Mouse (Mus musculus) midbrain, postnatal 0 days (tissue): Measurements from ENCODE around the gene Mpdu1. TPM values are rescaled to one million over a fixed set of nuclear protein-coding genes. Genes with fewer than 3 reads are reported as not detected.
"Not testable (repeated sequence)": the region's sequence is repeated elsewhere in the genome, so short reads cannot be mapped to it uniquely, and the experiment has no call there.

Experiments
- ATAC-seq: fragments of 200-750 bp; cut with Nextera tagmentation; 2 replicates; pipeline ENCODE4 v1.8.0; 2017; ENCODE audit warnings: moderate number of reproducible peaks, mild to moderate bottlenecking, moderate TSS enrichment, moderate library complexity; ENCODE audit not compliant: low FRiP score
- DNase-seq: peaks from one replicate; pipeline ENCODE4 v3.0.0-alpha.2; 2015; ENCODE audit warnings: low spot score
- H3K27ac ChIP-seq: fragments of 300-500 bp; sonication (generic); 2 replicates; pipeline ENCODE4 v1.5.1; 2014; ENCODE audit warnings: low read depth, mild to moderate bottlenecking, low read length, mixed read lengths
- H3K27me3 ChIP-seq: fragments of 300-500 bp; sonication (generic); 2 replicates; pipeline ENCODE4 v1.6.1; 2014; ENCODE audit warnings: low read length, control low read depth, mixed read lengths; ENCODE audit not compliant: insufficient read depth
- H3K36me3 ChIP-seq: fragments of 300-500 bp; sonication (generic); 2 replicates; pipeline ENCODE4 v1.6.1; 2014; ENCODE audit warnings: low read length, control low read depth, mixed read lengths; ENCODE audit not compliant: insufficient read depth
- H3K4me1 ChIP-seq: fragments of 300-500 bp; sonication (generic); 2 replicates; pipeline ENCODE4 v1.6.1; 2014; ENCODE audit warnings: mild to moderate bottlenecking, control low read depth, antibody characterized with exemption, low read length, mixed read lengths; ENCODE audit not compliant: insufficient read depth
- H3K4me2 ChIP-seq: fragments of 300-500 bp; sonication (generic); 2 replicates; pipeline ENCODE4 v1.6.1; 2014; ENCODE audit warnings: low read depth, mild to moderate bottlenecking, low read length, mixed read lengths; ENCODE audit not compliant: poor library complexity, severe bottlenecking
- H3K4me3 ChIP-seq: fragments of 300-500 bp; sonication (generic); 2 replicates; pipeline ENCODE4 v1.5.1; 2014; ENCODE audit warnings: low read depth, mild to moderate bottlenecking, low read length, moderate library complexity
- H3K9ac ChIP-seq: fragments of 300-500 bp; sonication (generic); replicated peaks from 2 replicates; pipeline ENCODE4 v1.6.1; 2014; ENCODE audit warnings: mild to moderate bottlenecking, low read length, moderate library complexity, mixed read lengths; ENCODE audit not compliant: poor library complexity, severe bottlenecking
- H3K9me3 ChIP-seq: fragments of 300-500 bp; sonication (generic); 2 replicates; pipeline ENCODE4 v1.6.1; 2016; ENCODE audit warnings: low read length, control low read depth
- CTCF ChIP-seq: IDR thresholded peaks from 2 replicates; pipeline ENCODE4 v1.5.1; 2016; ENCODE audit warnings: antibody characterized with exemption, mild to moderate bottlenecking
- WGBS: fragments of 180-500 bp; shearing (Covaris S2); extraction: QIAGEN DNeasy Blood & Tissue Kit; methylation state at CpG from one replicate; pipeline ENCODE4 v1.1.7; 2014; 5-methylcytosine and 5-hydroxymethylcytosine counted together
- polyA plus RNA-seq: library from polyadenylated mRNA; unstranded; fragments of >200 nt; fragmentation: Nextera tagmentation; extraction: Ambion mirVana; gene quantifications from 2 replicates; pipeline ENCODE4 v1.2.1, GENCODE M21; 2015
- total RNA-seq: library from RNA; depleted of rRNA; stranded (reverse); fragments of >200 nt; gene quantifications from 2 replicates; pipeline ENCODE4 v1.2.3, GENCODE M21; 2014

The Mpdu1 gene
- total and polyA plus RNA-seq, 2 experiments from 2014 or later: 118 to 278 TPM

GRCm38 (mm10) chr11:69707873-69708381, 45.5 kb upstream of the Mpdu1 start:
- no peaks in the 10 kb centered on the region for H3K27me3 ChIP-seq
- DNase-seq: no peak
- H3K9me3 ChIP-seq: no peaks in the 10 kb centered on the region
- no peak for TF ChIP-seq CTCF
- 0 out of 2 replicates have a peak, but pooled peaks cover 2% of the 10 kb centered on the region for H3K4me1 ChIP-seq
- no peak overlapping the region for H3K4me2 ChIP-seq
- H3K9ac ChIP-seq: no peak overlapping the region
- no peak for ATAC-seq
- no peaks in the 10 kb centered on the region for H3K36me3 ChIP-seq
- no peak overlapping the region for H3K27ac ChIP-seq
- no peak overlapping the region for H3K4me3 ChIP-seq
- WGBS: 83% methylated on average over 4 of the region's 4 CpGs

GRCm38 (mm10) chr11:69707480-69707847, 45.0 kb upstream of the Mpdu1 start:
- 95% methylated on average over 4 of the region's 4 CpGs for WGBS
- ATAC-seq (no peak), DNase-seq (no peak)
- Histone ChIP-seq H3K4me3 (no peak overlapping the region), H3K36me3 (no peaks in the 10 kb centered on the region), H3K27me3 (no peaks in the 10 kb centered on the region), H3K4me1 (0 out of 2 replicates have a peak, but pooled peaks cover 2% of the 10 kb centered on the region), H3K9me3 (no peaks in the 10 kb centered on the region), H3K4me2 (no peak overlapping the region), H3K27ac (no peak overlapping the region), H3K9ac (no peak overlapping the region)
- no peak for TF ChIP-seq CTCF

DNA sequence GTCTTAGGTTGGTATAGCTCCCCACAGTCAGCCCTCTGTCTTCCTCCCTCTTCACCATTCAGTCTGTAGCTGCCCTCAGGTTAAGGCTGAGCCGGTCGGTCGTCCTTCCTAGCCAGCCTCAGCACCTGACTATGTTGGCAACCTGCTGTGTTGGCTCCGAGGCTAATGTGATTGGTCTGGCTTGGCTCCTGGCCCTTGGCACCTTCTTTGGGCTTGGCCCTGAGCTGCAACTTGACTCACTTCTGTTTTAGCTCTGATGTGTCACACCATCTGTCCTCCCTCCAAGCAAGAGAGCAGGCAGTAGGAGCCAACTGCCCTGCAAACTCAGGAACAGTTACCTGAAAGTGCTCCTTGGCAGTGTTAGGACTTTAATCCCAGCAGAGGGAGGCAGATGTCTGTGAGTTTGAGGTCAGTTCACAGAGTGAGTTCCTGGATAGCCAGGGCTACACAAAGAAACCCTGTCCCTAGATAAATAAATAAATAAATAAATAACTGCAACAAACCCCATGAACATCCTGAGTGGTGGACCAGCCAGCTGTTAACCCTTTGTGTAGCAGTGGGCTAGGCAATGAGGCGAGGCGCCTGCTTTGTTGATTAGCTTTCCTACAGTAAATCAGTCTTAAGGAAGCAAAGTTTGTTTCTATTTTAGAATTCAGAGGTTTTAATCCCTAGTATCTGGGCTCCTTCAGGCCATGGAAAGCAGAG, 44.5 kb upstream of the Mpdu1 start:
- Histone ChIP-seq H3K27me3 (no peaks in the 10 kb centered on the region), H3K4me1 (0 out of 2 replicates have a peak, but pooled peaks cover 2% of the 10 kb centered on the region), H3K9me3 (no peaks in the 10 kb centered on the region), H3K36me3 (no peaks in the 10 kb centered on the region), H3K4me3 (no peak overlapping the region), H3K9ac (no peak overlapping the region), H3K27ac (no peak overlapping the region), H3K4me2 (no peak overlapping the region)
- 50% methylated on average over 6 of the region's 6 CpGs for WGBS
- no peak for TF ChIP-seq CTCF
- ATAC-seq (no peak), DNase-seq (peak; percentile 77)

GRCm38 (mm10) chr11:69704613-69705010, 42.2 kb upstream of the Mpdu1 start:
- Histone ChIP-seq H3K9ac (no peak overlapping the region), H3K36me3 (no peaks in the 10 kb centered on the region), H3K9me3 (no peaks in the 10 kb centered on the region), H3K4me3 (no peak overlapping the region), H3K27me3 (no peaks in the 10 kb centered on the region), H3K4me1 (no peaks in the 10 kb centered on the region), H3K27ac (no peak overlapping the region), H3K4me2 (no peak overlapping the region)
- ATAC-seq (no peak), DNase-seq (no peak)
- no peak for TF ChIP-seq CTCF
- WGBS: 46% methylated on average over 2 of the region's 2 CpGs

- no peaks in the 10 kb centered on the region for H3K4me1 ChIP-seq
- H3K36me3 ChIP-seq: no peaks in the 10 kb centered on the region
- no peak overlapping the region for H3K27ac ChIP-seq
- H3K4me3 ChIP-seq: no peak overlapping the region
- no peak for TF ChIP-seq CTCF
- H3K9me3 ChIP-seq: no peaks in the 10 kb centered on the region
- 72% methylated on average over 8 of the region's 8 CpGs for WGBS
- ATAC-seq (no peak), DNase-seq (no peak)
- H3K27me3 ChIP-seq: no peaks in the 10 kb centered on the region
- H3K9ac ChIP-seq: no peak overlapping the region
- H3K4me2 ChIP-seq: no peak overlapping the region
Observed at GRCm38 (mm10) chr11:69703814-69704612, 41.6 kb upstream of the Mpdu1 start.

- not testable (repeated sequence) for H3K27me3 ChIP-seq, H3K4me3 ChIP-seq, H3K36me3 ChIP-seq, H3K9me3 ChIP-seq, H3K4me1 ChIP-seq, H3K4me2 ChIP-seq, H3K27ac ChIP-seq, ATAC-seq, DNase-seq, H3K9ac ChIP-seq
- whole genome bisulfite sequencing: 71% methylated on average over 2 of the region's 3 CpGs
Observed at GRCm38 (mm10) chr11:69703381-69703780, 40.9 kb upstream of the Mpdu1 start.

DNA sequence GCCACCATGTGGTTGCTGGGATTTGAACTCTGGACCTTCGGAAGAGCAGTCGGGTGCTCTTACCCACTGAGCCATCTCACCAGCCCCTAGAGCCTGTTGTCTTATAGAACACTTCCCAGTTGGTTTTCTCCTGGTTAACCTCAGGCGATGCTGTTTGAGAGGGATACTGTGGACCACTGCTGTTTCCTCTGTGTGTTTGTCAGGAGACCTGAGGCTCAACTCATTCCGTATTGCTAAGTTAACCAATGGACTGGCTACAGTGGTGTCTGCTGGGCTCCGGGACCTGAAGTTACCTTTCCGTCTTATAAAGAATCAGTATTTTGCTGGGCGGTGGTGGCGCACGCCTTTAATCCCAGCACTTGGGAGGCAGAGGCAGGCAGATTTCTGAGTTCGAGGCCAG, 40.4 kb upstream of the Mpdu1 start:
- not testable (repeated sequence) for ATAC-seq, H3K27me3 ChIP-seq, H3K4me1 ChIP-seq, H3K4me2 ChIP-seq, H3K9me3 ChIP-seq, H3K27ac ChIP-seq, H3K36me3 ChIP-seq, H3K4me3 ChIP-seq, H3K9ac ChIP-seq, DNase-seq
- WGBS: 93% methylated on average over 10 of the region's 10 CpGs
